Mouse (Mus musculus) cerebellum, adult 11 months (tissue): ENCODE data around the gene Rchy1.
"Not testable (repeated sequence)": the region's sequence is repeated elsewhere in the genome, so short reads cannot be mapped to it uniquely, and the experiment has no call there.

Source experiments
- DNase-seq: peaks from one replicate; pipeline ENCODE4 v3.0.0; 2022

The Rchy1 gene

DNA sequence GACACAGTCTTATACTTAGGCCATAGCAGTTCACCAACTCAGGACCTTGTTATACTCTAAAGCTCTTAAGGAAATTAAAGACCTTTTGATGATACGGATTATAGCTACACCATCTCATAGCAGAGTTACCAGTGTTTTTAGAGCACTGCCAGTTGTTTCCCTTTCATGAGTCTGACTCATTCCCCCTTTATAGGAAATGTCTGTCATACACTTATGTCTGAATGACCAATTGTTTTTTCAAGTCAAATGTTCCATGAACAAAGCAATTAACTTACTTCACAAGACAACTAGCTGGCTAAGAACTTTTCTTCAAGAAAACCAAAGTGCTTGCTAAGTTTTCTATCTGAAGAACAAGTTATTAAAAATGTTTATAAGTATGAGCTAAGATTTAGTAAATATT is 2.9 kb downstream of the Rchy1 start:
- no peak for DNase-seq

DNA sequence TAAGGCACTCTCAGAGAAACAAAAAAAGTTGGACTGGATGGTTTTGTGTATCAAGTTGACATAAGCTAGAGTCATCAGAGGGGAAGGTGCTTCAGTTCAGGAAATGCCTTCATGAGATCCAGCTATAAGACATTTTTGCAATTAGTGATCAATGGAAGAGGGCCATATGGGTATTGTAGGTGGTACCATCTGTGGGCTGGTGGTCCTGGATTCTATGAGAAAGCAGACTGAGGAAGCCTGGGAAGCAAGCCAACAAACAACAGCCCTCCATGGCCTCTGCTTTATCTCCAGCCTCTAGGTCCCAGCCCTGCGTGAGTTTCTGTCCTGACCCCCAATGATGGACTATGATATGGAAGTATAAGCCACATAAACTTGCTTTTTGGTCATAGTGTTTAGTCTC is 3.8 kb downstream of the Rchy1 start:
- no peak for DNase-seq

DNA sequence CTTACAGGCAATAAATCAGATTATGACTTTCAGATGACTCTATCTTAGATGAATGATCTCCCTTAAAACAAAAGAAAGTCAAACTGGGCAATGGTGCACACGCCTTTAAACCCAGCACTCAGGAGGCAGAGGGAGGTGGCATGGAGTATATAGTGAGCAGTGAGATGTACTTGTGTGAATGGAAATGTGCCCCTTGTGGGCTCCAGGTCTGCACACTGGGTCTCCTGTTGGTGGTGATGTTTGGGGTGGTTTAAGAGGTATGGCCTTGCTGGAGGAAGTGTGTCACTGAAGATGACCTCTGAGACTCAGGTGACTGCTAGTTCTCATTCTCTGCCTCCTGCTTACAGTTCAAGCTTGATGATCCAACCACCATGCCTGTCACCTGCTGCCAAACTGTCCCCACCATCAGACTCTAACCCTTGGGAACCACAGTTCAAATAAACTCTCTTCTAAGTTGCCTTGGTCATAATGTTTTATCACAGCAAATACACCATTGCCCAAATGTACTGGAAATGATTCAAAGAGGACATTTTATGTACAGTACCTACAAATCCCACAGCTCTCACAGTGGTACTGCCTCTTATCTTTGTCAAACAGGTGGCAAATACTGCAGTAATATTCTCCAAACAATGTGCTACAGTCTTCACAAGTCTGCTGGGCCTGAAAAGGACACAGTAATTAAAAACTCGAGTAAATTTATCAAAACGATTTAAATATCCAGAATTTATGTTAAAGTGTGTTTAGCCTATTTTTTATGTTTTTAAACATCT is 5.7 kb downstream of the Rchy1 start:
- no peak for DNase-seq

DNA sequence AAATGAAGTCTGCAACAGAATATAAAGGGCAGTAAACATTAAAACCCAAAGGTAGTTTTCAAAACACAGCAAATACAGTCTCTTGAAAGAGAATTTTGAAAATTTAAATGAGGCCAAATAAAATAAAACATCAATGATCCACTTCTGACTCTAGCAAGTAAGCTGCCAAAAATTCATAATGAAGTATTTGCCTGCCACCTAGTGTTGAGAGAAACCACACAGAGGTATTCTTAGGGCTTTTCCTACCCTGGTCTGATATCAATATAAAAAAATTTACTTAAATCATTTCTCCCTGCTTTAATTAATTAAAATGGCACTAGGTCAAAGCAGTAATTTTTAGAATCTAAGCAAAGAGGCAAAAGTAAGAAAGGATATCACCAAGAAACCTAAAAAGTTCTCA is 11.5 kb downstream of the Rchy1 start:
- no peak for DNase-seq

DNA sequence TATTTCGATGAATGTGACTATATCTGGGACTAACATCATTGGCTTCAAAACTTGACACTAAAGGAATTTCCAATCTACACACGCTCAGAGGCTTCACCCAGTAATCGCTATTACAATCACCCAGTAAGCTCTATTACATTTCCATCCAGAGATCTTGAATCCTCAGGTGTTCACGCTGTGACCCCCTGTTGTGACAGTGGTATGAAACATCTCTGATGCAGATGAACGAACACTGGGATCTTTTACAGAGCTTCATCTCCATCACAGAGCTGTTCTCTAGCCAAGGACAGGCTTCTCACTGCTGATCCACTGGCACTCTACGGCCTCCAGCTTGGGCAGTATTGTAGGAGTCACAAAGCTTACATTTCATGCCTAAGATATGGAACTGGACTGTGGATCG is 13.4 kb downstream of the Rchy1 start:
- no peak for DNase-seq

DNA sequence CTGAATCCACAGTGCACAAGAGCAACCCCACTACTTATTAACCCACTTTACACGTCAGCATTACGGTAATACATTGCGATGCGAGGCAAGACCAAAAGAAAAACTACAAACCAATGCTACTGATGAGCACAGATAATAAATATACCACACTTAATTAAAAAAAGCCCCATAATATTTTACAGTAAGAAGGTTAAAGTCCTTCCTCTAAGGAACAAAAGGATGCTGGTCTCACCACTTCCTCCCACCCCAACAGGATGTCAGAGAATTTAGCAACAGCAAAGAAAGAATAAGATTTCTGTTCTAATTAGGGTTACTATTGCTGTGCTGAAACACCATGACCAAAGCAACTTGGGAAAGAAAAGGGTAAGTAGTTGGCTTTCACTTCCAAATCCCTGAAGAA is 15.9 kb downstream of the Rchy1 start:
- DNase-seq: no peak

DNA sequence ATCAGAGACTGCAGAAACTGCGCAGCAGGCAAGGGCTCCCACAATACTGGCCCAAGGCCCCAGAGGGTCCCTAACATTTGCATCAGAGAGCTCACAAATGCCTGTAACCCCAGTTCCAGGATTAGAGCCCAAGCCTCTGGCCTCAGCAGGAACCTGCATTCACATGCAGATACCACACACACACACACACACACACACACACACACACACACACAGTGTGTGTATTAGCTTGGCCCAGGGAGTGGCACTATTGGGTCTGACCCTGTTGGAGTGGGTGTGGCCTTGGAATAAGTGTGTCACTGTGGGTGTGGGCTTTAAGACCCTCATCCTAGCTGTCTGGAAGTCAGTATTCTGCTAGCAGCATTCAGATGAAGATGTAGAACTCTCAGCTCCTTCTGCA is 17.3 kb downstream of the Rchy1 start:
- DNase-seq: not testable (repeated sequence)

DNA sequence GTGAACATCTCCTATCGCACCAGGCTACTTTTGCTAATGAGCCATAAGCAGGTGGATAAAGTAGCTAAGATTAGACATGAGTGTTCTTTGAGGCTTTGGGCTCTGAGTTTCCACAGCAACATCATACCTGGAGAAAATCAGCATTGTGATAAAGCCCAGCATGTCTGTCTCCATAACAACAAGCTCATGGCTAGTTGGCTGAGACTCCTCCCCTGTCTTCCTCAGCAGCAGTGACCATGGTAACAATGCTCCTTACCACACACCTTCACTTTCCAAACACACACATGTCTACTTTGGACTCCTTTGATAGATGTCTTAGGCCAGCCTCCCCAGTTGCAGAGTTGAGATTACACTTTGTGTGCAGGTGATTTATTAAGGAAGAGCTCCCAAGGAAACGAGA is 49.6 kb downstream of the Rchy1 start:
- no peak for DNase-seq

DNA sequence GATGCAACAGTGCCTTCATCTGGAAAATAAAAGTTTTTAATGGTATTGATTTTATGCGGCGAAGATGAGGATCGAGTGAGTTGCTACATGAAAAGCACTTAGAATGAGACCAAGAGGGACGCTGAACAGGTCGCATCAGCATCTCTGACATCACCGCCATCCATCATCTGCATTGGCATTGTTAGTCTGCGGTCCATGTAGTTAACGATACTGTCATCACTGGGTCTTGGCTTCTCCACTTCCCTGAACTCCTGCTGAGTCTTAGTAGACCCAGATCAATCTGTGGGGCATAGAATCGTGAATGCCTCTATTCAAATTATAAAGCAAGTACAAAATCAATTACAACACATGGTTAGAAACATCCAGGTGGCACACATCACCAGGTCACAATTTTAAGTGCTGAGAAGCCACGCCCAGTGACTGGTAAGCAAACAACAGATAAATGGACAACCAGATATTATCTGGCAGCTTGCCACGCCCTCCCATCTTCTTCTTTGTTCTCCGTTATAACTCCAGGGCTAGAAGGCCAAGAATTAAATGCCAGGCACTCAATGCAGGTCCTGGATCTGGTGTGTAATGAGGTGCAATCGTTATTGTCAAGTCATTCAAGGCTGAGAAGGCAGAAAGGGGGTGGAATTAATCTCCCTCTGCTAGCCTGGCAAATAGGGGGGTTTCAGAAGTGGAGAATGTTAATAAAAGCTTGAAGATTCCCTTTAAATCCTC is 51.3 kb downstream of the Rchy1 start:
- no peak for DNase-seq

DNA sequence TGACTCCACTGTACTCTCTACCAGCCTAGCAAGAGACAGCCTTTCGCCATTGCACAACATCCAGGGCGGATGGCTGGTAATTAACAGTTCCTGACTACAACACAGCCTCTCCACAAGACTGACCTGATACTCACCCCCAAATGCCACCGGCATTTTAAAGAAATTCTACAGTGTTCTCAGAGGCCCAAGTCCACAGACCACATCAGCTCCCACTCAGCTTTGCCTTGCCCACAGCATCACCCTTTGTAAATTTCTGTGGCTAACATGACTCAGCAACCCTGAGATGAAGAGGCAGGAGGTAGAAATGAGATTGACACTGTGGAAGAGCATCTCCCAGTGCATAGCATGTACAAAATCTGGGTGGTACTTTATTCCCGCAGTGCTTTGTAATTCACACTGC is 52.3 kb downstream of the Rchy1 start:
- DNase-seq: no peak

DNA sequence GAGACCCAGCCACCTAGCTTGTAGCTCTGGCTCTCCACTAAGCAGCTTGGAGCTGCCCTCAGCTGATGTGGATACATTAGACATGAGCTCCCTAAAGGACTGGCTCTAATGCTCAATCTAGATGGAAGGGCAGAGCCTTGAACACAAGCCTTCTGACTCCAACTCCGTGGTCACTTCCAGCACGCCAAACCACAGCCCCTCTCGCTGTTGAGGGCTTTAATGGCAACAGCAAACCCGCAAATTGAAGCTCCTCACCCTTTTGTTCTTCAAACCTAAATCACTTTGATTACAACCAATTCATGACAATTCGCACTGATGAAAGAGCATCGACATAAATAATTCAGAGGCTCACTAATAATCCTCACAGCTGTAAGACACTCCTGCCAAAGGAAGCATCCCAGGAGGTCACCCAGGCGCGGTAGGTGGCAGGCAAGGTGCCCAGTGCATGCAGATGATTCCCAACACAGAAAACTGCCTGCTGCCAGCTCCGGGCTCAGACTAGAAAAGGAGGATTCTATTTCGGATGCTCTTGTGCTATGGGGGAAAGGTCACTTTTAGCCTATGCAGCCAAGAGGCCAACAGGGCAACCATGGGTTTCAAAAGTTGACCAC is 53.8 kb downstream of the Rchy1 start:
- DNase-seq: no peak
